Mouse (Mus musculus) stomach, postnatal 0 days (tissue): ENCODE measurements around the gene Zfp800.
A peak's percentile ranks its signal among the peaks of the same experiment; 100 is the strongest.

Experiments used
- CTCF ChIP-seq: IDR thresholded peaks from 2 replicates; pipeline ENCODE4 v1.5.1; 2016; ENCODE audit warnings: antibody characterized with exemption, low read depth, mild to moderate bottlenecking, moderate library complexity
- EP300 ChIP-seq: optimal IDR thresholded peaks from 2 replicates; pipeline ENCODE3; 2016; ENCODE audit warnings: antibody characterized with exemption

DNA sequence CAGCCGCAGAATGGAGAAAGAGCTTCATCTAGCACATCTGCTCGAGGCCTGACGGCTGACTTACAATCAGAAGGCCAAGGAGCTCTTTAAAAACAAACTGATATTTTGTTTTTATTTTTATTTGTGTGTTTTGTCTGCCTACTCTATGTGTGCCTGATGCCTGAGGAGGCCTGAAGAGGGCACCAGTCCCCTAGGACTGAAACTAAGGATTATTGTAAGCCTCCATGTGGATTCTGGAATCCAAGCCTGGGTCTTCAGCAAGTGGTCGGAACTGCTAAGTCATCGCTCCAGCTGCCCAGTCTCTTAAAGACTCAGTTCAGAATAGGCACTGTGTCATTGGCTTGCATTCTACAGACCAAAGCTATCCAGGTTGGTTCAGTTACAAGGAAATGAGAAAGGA, 58.4 kb downstream of the Zfp800 start:
- TF ChIP-seq EP300 (no peak), CTCF (peak; percentile 49)
